ENCODE assay signal across 8 mouse cellular contexts in genomic region chr17:78454189-78454977, GRCm38 (mm10). TPM values are rescaled to one million over a fixed set of nuclear protein-coding genes. Genes with fewer than 3 reads are reported as not detected.
DNase-seq lines count a peak whose midpoint lies in the region; ATAC-seq and TF ChIP-seq lines count a peak whose summit lies in the region.

No protein-coding gene starts in this region.

- no peaks in the 10 kb centered on the region for H3K27me3 ChIP-seq in heart, embryonic 10.5 days (ENCODE audit: insufficient read depth, poor library complexity, severe bottlenecking)
- H3K27me3 ChIP-seq in liver, postnatal 0 days (ENCODE audit: insufficient read depth, low read length): no peaks in the 10 kb centered on the region

- no peak overlapping the region for H3K4me2 ChIP-seq in liver, postnatal 0 days (ENCODE audit: low read depth, low read length)

- DNase-seq in heart, adult 18-20 months: peak; percentile 39 to 53
- DNase-seq in heart, embryonic 10.5 days (ENCODE audit: low spot score): no peak
- peak; percentile 16 for DNase-seq in ovary, postnatal 36 days (ENCODE audit: low spot score)
- no peak for DNase-seq in ovary, postnatal 14 days (ENCODE audit: low spot score)
- DNase-seq in layer of hippocampus, postnatal 10 days (ENCODE audit: low spot score in 2 of 2): peak; percentile 8 to 46
- DNase-seq in right cerebral cortex, adult 18-20 months: peak; percentile 40
- no peak for DNase-seq in thymus, postnatal 36 days
- no peak for DNase-seq in liver, postnatal 0 days

- ATAC-seq in liver, postnatal 0 days: no peak

- no peak for TF ChIP-seq EP300 in liver, postnatal 0 days (IDR thresholded peaks at IDR 0.05; ENCODE audit: low read depth)

- no peak overlapping the region for H3K9ac ChIP-seq in liver, postnatal 0 days (replicated peaks)

- peaks cover 4% of the 10 kb centered on the region for H3K4me1 ChIP-seq in heart, embryonic 10.5 days
- no peaks in the 10 kb centered on the region for H3K4me1 ChIP-seq in liver, postnatal 0 days (ENCODE audit: insufficient read depth)

- no peak overlapping the region for H3K27ac ChIP-seq in heart, embryonic 10.5 days
- no peak overlapping the region for H3K27ac ChIP-seq in liver, postnatal 0 days (ENCODE audit: low read depth)

- TF ChIP-seq CTCF in liver, postnatal 0 days (IDR thresholded peaks at IDR 0.05; ENCODE audit: low read depth): no peak

- H3K36me3 ChIP-seq in heart, embryonic 10.5 days: no peaks in the 10 kb centered on the region
- no peaks in the 10 kb centered on the region for H3K36me3 ChIP-seq in liver, postnatal 0 days (replicated peaks; ENCODE audit: insufficient read depth, low read length)

- WGBS in heart, embryonic 10.5 days: 78% methylated on average over 21 of the region's 21 CpGs
- WGBS in liver, postnatal 0 days (ENCODE audit: insufficient replicate concordance): 86% methylated on average over 21 of the region's 21 CpGs

- H3K9me3 ChIP-seq in heart, embryonic 10.5 days: no peaks in the 10 kb centered on the region
- H3K9me3 ChIP-seq in liver, postnatal 0 days (ENCODE audit: low read length): no peaks in the 10 kb centered on the region

- H3K4me3 ChIP-seq in heart, embryonic 10.5 days: no peak overlapping the region
- no peak overlapping the region for H3K4me3 ChIP-seq in liver, postnatal 0 days (ENCODE audit: low read depth, low read length)

RNA-seq across cellular contexts. Expression of gene Fez2, which starts 36.4 kb away (rescaled TPM):
- 10 to 100 TPM; 76.5 to 91.8 TPM for total RNA-seq in heart, adult 18-20 months (2021)
- 43.7 and 44.9 TPM in 2 replicates for polyA plus RNA-seq in heart, embryonic 10.5 days (2016; fragmentation: Nextera tagmentation; extraction: Ambion mirVana)
- total RNA-seq in layer of hippocampus, postnatal 10 days (2021): 10 to 100 TPM; 38.2 to 40.4 TPM
- 17.3 and 20.3 TPM in 2 replicates for polyA plus RNA-seq in liver, postnatal 0 days (2015; fragmentation: Nextera tagmentation; extraction: Ambion mirVana)

RNA-seq across cellular contexts. Expression of gene Vit, which starts 53.5 kb away (rescaled TPM):
- total RNA-seq in heart, adult 18-20 months (2021): 1 to 10 TPM; 1.2 to 1.5 TPM
- polyA plus RNA-seq in heart, embryonic 10.5 days (2016; fragmentation: Nextera tagmentation; extraction: Ambion mirVana): 0.12 and 0.23 TPM in 2 replicates
- total RNA-seq in layer of hippocampus, postnatal 10 days (2021): 1 to 10 TPM; 8.4 to 9.0 TPM
- polyA plus RNA-seq in liver, postnatal 0 days (2015; fragmentation: Nextera tagmentation; extraction: Ambion mirVana): 0.07 TPM in 2 replicates

Comparison
In these comparisons a context has a peak if more than half of its experiments do, and no peak if none do; other contexts are left out.
1. DNase-seq: peak in heart, adult 18-20 months (2 of 2), ovary, postnatal 36 days (single experiment), layer of hippocampus, postnatal 10 days (2 of 2) and right cerebral cortex, adult 18-20 months (single experiment); none in heart, embryonic 10.5 days (single experiment), ovary, postnatal 14 days (single experiment), thymus, postnatal 36 days (0 of 2) and liver, postnatal 0 days (single experiment).